Mouse (Mus musculus) MEL (cell line): ENCODE results near the gene Hadha. TPM values are rescaled to one million over a fixed set of nuclear protein-coding genes. Genes with fewer than 3 reads are reported as not detected.

Experiments used
- DNase-seq: peaks from one replicate; pipeline ENCODE4 v3.0.0; 2011; ENCODE audit warnings: low read depth, low spot score
- H3K27ac ChIP-seq: 2 replicates; pipeline ENCODE4 v1.5.1; 2012; ENCODE audit warnings: low read depth, mild to moderate bottlenecking, control low read depth, low read length, moderate library complexity; ENCODE audit not compliant: control insufficient read depth
- H3K27me3 ChIP-seq, 2 experiments: fragments of 150-350 bp in 1 of 2; sonication (generic) in 1 of 2; 2 replicates each; pipeline ENCODE4 v1.6.1; 2012; ENCODE audit warnings: low read length in 2 of 2, mild to moderate bottlenecking in 2 of 2, improper control_type of control experiment in 1 of 2, moderate library complexity in 1 of 2; ENCODE audit not compliant: insufficient read depth in 2 of 2, control insufficient read depth in 1 of 2
- H3K36me3 ChIP-seq, 2 experiments: 2 replicates each; pipeline ENCODE4 v1.6.1; 2012 to 2014; ENCODE audit warnings: low read length in 2 of 2, improper control_type of control experiment in 1 of 2, inconsistent platforms in 1 of 2, mild to moderate bottlenecking in 1 of 2; ENCODE audit not compliant: insufficient read depth in 2 of 2, control insufficient read depth in 1 of 2
- H3K4me1 ChIP-seq, 2 experiments: fragments of 150-350 bp in 1 of 2; sonication (generic) in 1 of 2; 2 replicates each; pipeline ENCODE4 v1.6.1; 2012; ENCODE audit warnings: low read length in 2 of 2, improper control_type of control experiment in 1 of 2, mild to moderate bottlenecking in 1 of 2; ENCODE audit not compliant: insufficient read depth in 2 of 2, control insufficient read depth in 1 of 2
- H3K4me3 ChIP-seq, 2 experiments: fragments of 150-350 bp in 1 of 2; sonication (generic) in 1 of 2; 2 replicates each; pipeline ENCODE4 v1.5.1; 2012; ENCODE audit warnings: low read depth in 2 of 2, low read length in 2 of 2, mild to moderate bottlenecking in 2 of 2, moderate library complexity in 2 of 2, control low read depth in 1 of 2, improper control_type of control experiment in 1 of 2; ENCODE audit not compliant: control insufficient read depth in 1 of 2, insufficient read depth in 1 of 2
- H3K79me2 ChIP-seq: 2 replicates; pipeline ENCODE4 v1.6.1; 2012; ENCODE audit warnings: mild to moderate bottlenecking, low read length, moderate library complexity; ENCODE audit not compliant: control insufficient read depth, poor library complexity, insufficient read depth
- H3K9ac ChIP-seq: 2 replicates; pipeline ENCODE4 v1.6.1; 2012; ENCODE audit warnings: low read depth, mild to moderate bottlenecking, control low read depth, low read length, moderate library complexity; ENCODE audit not compliant: control insufficient read depth, poor library complexity, severe bottlenecking
- H3K9me3 ChIP-seq: fragments of 150-350 bp; sonication (generic); replicated peaks from 2 replicates; pipeline ENCODE4 v1.6.1; 2012; ENCODE audit warnings: mild to moderate bottlenecking, low read length, improper control_type of control experiment, moderate library complexity; ENCODE audit not compliant: insufficient read depth
- CHD1 ChIP-seq: IDR thresholded peaks from 2 replicates; pipeline ENCODE4 v1.6.1; 2012; ENCODE audit warnings: low read depth, mild to moderate bottlenecking, inconsistent platforms, low read length, improper control_type of control experiment
- CTCF ChIP-seq, 3 experiments: IDR thresholded peaks in 2 of 3; conservative IDR thresholded peaks in 1 of 3; 2 replicates each; pipeline ENCODE4 v1.5.1; 2011 to 2012; ENCODE audit warnings: low read length in 3 of 3, low read depth in 2 of 3, mild to moderate bottlenecking in 2 of 3, improper control_type of control experiment in 1 of 3, inconsistent platforms in 1 of 3, mixed read lengths in 1 of 3, moderate library complexity in 1 of 3; ENCODE audit not compliant: control insufficient read depth in 1 of 3, insufficient read depth in 1 of 3, poor library complexity in 1 of 3, severe bottlenecking in 1 of 3
- EP300 ChIP-seq, 2 experiments: IDR thresholded peaks; 2 replicates each; pipeline ENCODE4 v1.6.1; 2011; ENCODE audit warnings: improper control_type of control experiment in 2 of 2, low read length in 2 of 2, low read depth in 1 of 2, mild to moderate bottlenecking in 1 of 2
- GABPA ChIP-seq: IDR thresholded peaks from 2 replicates; pipeline ENCODE4 v1.6.1; 2012; ENCODE audit warnings: low read depth, mild to moderate bottlenecking, inconsistent platforms, low read length, improper control_type of control experiment, moderate library complexity
- GATA1 ChIP-seq: IDR thresholded peaks from 2 replicates; pipeline ENCODE4 v1.6.1; 2011; ENCODE audit warnings: low read depth, low read length, improper control_type of control experiment
- HCFC1 ChIP-seq: IDR thresholded peaks from 2 replicates; pipeline ENCODE4 v1.6.1; 2012; ENCODE audit warnings: low read depth, mild to moderate bottlenecking, inconsistent platforms, low read length, improper control_type of control experiment, moderate library complexity
- JUND ChIP-seq: IDR thresholded peaks from 2 replicates; pipeline ENCODE4 v1.6.1; 2011; ENCODE audit warnings: low read depth, mild to moderate bottlenecking, improper control_type of control experiment, low read length
- KAT2A ChIP-seq: conservative IDR thresholded peaks from 2 replicates; pipeline ENCODE4 v1.6.1; 2012; ENCODE audit warnings: low read depth, low read length, improper control_type of control experiment, inconsistent platforms
- MAFK ChIP-seq: IDR thresholded peaks from 2 replicates; pipeline ENCODE4 v1.6.1; 2011; ENCODE audit warnings: low read depth, mild to moderate bottlenecking, low read length, improper control_type of control experiment, borderline replicate concordance
- MAX ChIP-seq: IDR thresholded peaks from 2 replicates; pipeline ENCODE4 v1.6.1; 2011; ENCODE audit warnings: low read length, improper control_type of control experiment
- MYC ChIP-seq: IDR thresholded peaks from 2 replicates; pipeline ENCODE4 v1.6.1; 2011; ENCODE audit warnings: low read depth, mild to moderate bottlenecking, low read length, improper control_type of control experiment, moderate library complexity
- NRF1 ChIP-seq: IDR thresholded peaks from 2 replicates; pipeline ENCODE4 v1.6.1; 2014; ENCODE audit warnings: low read depth, mild to moderate bottlenecking, inconsistent platforms, low read length, improper control_type of control experiment, moderate library complexity; ENCODE audit not compliant: poor library complexity, insufficient read depth, severe bottlenecking
- POLR2AphosphoS5 ChIP-seq: IDR thresholded peaks from 2 replicates; pipeline ENCODE4 v1.6.1; 2012; ENCODE audit warnings: low read depth, borderline replicate concordance, mild to moderate bottlenecking, inconsistent platforms, low read length, moderate library complexity, mixed read lengths
- RAD21 ChIP-seq: IDR thresholded peaks from 2 replicates; pipeline ENCODE4 v1.6.1; 2011; ENCODE audit warnings: mild to moderate bottlenecking, low read depth, low read length, improper control_type of control experiment
- RCOR1 ChIP-seq: IDR thresholded peaks from 2 replicates; pipeline ENCODE4 v1.6.1; 2012; ENCODE audit warnings: low read depth, mild to moderate bottlenecking, inconsistent platforms, low read length, improper control_type of control experiment
- SIN3A ChIP-seq: IDR thresholded peaks from 2 replicates; pipeline ENCODE4 v1.6.1; 2012; ENCODE audit warnings: low read length, improper control_type of control experiment, inconsistent platforms
- SMC3 ChIP-seq: IDR thresholded peaks from 2 replicates; pipeline ENCODE4 v1.6.1; 2011; ENCODE audit warnings: low read depth, low read length, improper control_type of control experiment
- TBP ChIP-seq: IDR thresholded peaks from 2 replicates; pipeline ENCODE4 v1.8.0; 2011; ENCODE audit warnings: low read depth, low read length, improper control_type of control experiment
- TCF12 ChIP-seq: IDR thresholded peaks from 2 replicates; pipeline ENCODE4 v1.6.1; 2014; ENCODE audit warnings: low read depth, mild to moderate bottlenecking, inconsistent platforms, low read length, improper control_type of control experiment, moderate library complexity
- ZC3H11A ChIP-seq: IDR thresholded peaks from 2 replicates; pipeline ENCODE4 v1.6.1; 2012; ENCODE audit warnings: low read depth, mild to moderate bottlenecking, inconsistent platforms, low read length, improper control_type of control experiment
- ZKSCAN1 ChIP-seq: IDR thresholded peaks from 2 replicates; pipeline ENCODE4 v1.6.1; 2012; ENCODE audit warnings: low read depth, mild to moderate bottlenecking, inconsistent platforms, low read length, improper control_type of control experiment, moderate library complexity
- ZNF384 ChIP-seq: IDR thresholded peaks from 2 replicates; pipeline ENCODE4 v1.6.1; 2012; ENCODE audit warnings: low read depth, mild to moderate bottlenecking, inconsistent platforms, low read length, improper control_type of control experiment
- polyA plus RNA-seq, 2 experiments: library from polyadenylated mRNA; stranded (reverse) in 1 of 2; unstranded in 1 of 2; fragments of >175 nt in 1 of 2; fragments of >200 nt in 1 of 2; gene quantifications; 2 replicates each; pipeline versions ENCODE4 v1.2.1 to v1.2.4; 2012; ENCODE audit warnings: low replicate concordance in 2 of 2, low read depth in 1 of 2; ENCODE audit not compliant: insufficient read length in 2 of 2, insufficient read depth in 1 of 2, missing spikeins in 1 of 2
- total RNA-seq: library from RNA; depleted of rRNA; stranded (reverse); fragments of 300-350 nt; gene quantifications from 2 replicates; pipeline ENCODE4 v1.2.3, GENCODE M21; 2012

Hadha gene
- total and polyA plus RNA-seq, 3 experiments = 107 to 271 (median 120) TPM

- H3K9ac ChIP-seq = no peak overlapping the region
- TF ChIP-seq ZKSCAN1 (no peak), RAD21 (no peak), CHD1 (no peak), EP300 (IDR thresholded peaks at IDR 0.05; ENCODE audit: low read depth in 1 of 2, low read length in 2 of 2) (no peak), RCOR1 (no peak), MYC (no peak), SMC3 (no peak), MAX (no peak), KAT2A (no peak), ZC3H11A (no peak), ZNF384 (no peak), TCF12 (no peak), GATA1 (no peak), GABPA (no peak), JUND (no peak), NRF1 (no peak), HCFC1 (no peak), POLR2AphosphoS5 (no peak)
- no peaks in the 10 kb centered on the region for H3K27me3 ChIP-seq
- peak; percentile 71 for DNase-seq
- H3K9me3 ChIP-seq = no peaks in the 10 kb centered on the region
- peaks cover 2 to 29% of the 10 kb centered on the region in 2 experiments; a peak in 3 of 4 replicates for H3K4me1 ChIP-seq
- peaks cover 0 to 7% of the 10 kb centered on the region in 2 experiments; a peak in 2 of 4 replicates for H3K36me3 ChIP-seq
- H3K79me2 ChIP-seq = no peaks in the 10 kb centered on the region
- H3K4me3 ChIP-seq = no peak overlapping the region
- no peak overlapping the region for H3K27ac ChIP-seq
These were observed 47.3 kb upstream of the Hadha start for GRCm38 (mm10) chr5:30202221-30202620.

DNA sequence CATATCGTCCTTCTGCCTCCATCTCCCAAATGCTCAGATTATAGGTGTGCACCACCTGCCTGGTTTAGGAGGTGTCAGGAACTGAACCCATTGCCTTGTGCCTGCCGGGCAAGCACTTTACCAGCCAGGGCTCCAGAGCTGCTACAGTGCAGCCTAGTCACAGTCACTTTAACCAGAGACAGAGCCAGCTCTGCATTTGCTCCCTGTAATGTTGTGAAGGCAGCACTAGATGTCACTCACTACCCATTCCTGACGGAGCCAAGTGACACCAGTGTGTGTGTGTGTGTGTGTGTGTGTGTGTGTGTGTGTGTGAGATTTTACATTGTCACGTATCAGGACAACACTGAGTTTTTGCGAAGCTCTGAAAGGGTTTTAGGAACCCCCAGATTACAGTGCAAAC lies 46.6 kb upstream of the Hadha start:
- no peak overlapping the region for H3K27ac ChIP-seq
- H3K9me3 ChIP-seq = no peaks in the 10 kb centered on the region
- DNase-seq = peak; percentile 81
- peaks cover 2 to 29% of the 10 kb centered on the region in 2 experiments; a peak in 3 of 4 replicates for H3K4me1 ChIP-seq
- H3K9ac ChIP-seq = no peak overlapping the region
- H3K36me3 ChIP-seq = peaks cover 0 to 7% of the 10 kb centered on the region in 2 experiments; a peak in 2 of 4 replicates
- H3K79me2 ChIP-seq = no peaks in the 10 kb centered on the region
- no peak overlapping the region for H3K4me3 ChIP-seq
- H3K27me3 ChIP-seq = no peaks in the 10 kb centered on the region
- peak; percentile 78 for TF ChIP-seq RAD21
- no peak for TF ChIP-seq NRF1
- peak; percentile 68 for TF ChIP-seq SMC3
- TF ChIP-seq TBP = no peak
- TF ChIP-seq SIN3A = peak; percentile 37; the same call in 1 of the 2 replicates
- peak; percentile 61 to 81 (median 63) for TF ChIP-seq CTCF (IDR thresholded peaks at IDR 0.05 in 2 of 3, conservative IDR thresholded peaks at IDR 0.05 in 1 of 3; ENCODE audit: control insufficient read depth in 1 of 3, insufficient read depth in 1 of 3, low read depth in 2 of 3, low read length in 3 of 3, poor library complexity in 1 of 3, severe bottlenecking in 1 of 3)
- peak; percentile 53 for TF ChIP-seq ZC3H11A
- TF ChIP-seq MAFK = no peak
- no peak for TF ChIP-seq ZNF384
